In the genomic region with DNA sequence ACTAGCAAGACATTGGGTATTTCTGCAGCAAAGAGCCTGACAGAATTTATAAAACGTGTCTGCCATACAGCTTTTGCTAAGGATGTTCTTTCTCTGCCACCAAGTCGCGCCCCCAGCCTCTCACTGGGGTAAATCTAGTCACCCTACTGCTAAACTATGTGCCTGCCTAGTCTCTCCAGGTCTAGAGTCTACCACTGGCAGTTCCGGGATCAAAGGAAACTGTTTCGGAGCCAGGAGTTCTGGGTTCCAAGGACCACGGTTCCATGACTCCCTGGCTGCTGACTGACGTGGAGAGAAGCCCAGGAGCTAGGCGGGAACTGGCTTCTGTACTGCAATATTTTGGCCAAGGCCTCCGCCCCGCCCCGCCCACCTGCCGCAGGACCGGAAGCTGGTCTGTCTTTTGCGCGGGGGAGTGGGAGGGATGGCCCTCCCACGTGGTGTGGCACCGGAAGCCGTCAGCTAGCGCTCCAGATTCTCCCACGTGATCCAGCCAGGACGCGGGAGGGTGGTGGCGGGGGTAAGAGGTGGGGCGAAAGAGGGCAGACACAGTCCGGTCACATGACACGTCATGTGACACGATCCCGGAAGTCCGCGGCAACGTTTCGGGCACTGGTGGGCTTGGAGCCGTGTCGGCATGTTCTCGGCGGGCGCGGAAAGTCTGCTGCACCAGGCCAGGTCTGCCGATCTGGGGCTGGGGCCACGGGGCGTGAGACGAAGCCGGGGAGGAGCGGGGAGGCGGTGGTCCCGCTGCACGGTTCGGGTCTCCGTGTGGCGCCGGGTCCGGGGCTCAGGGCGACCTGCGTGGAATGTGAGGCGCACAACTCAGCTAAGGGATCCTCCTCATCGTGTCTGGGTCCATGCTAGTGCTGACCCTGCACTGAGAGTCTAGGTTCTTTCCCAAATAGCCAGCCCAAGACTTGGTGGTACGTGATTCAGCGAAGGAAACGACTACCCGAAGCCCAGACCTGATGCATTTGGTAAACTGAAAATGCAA, we compare ENCODE assay signal across 8 mouse cellular contexts. TPM values are rescaled to one million over a fixed set of nuclear protein-coding genes. Genes with fewer than 3 reads are reported as not detected.
DNase-seq lines count a peak whose midpoint lies in the region; ATAC-seq and TF ChIP-seq lines count a peak whose summit lies in the region.

A gene (plus strand): TSS at position 484 of the 994 bp plus-strand sequence.

- H3K36me3 ChIP-seq in G1E (replicated peaks), result peaks cover 72% of the 10 kb centered on the region
- peaks cover 2% of the 10 kb centered on the region; the same call in 1 of the 2 replicates for H3K36me3 ChIP-seq in forebrain, embryonic 16.5 days (ENCODE audit: control insufficient read depth, insufficient read depth)
- peaks cover 7% of the 10 kb centered on the region; the same call in 1 of the 2 replicates for H3K36me3 ChIP-seq in lung, embryonic 15.5 days

- H3K4me2 ChIP-seq in forebrain, embryonic 16.5 days (ENCODE audit: low read length), result peak within 1 kb of the TSS; percentile 94
- peak within 1 kb of the TSS; percentile 82 for H3K4me2 ChIP-seq in lung, embryonic 15.5 days

- 1% methylated on average over 60 of the region's 60 CpGs for WGBS in forebrain, embryonic 16.5 days
- WGBS in lung, embryonic 15.5 days, result 1% methylated on average over 60 of the region's 60 CpGs

- H3K9me3 ChIP-seq in G1E (replicated peaks), result peaks cover 6% of the 10 kb centered on the region
- no peaks in the 10 kb centered on the region for H3K9me3 ChIP-seq in forebrain, embryonic 16.5 days (ENCODE audit: control insufficient read depth, low read length)
- no peaks in the 10 kb centered on the region for H3K9me3 ChIP-seq in lung, embryonic 15.5 days

- peaks cover 37% of the 10 kb centered on the region for H3K4me1 ChIP-seq in G1E (ENCODE audit: insufficient read depth, low read depth, low read length)
- H3K4me1 ChIP-seq in forebrain, embryonic 16.5 days (replicated peaks; ENCODE audit: control insufficient read depth, insufficient read depth, low read length), result peaks cover 9% of the 10 kb centered on the region
- H3K4me1 ChIP-seq in lung, embryonic 15.5 days, result peaks cover 13% of the 10 kb centered on the region

- ATAC-seq in G1E (ENCODE audit: extremely low read depth, insufficient number of reproducible peaks, low FRiP score, poor library complexity, severe bottlenecking), result peak; percentile 96
- ATAC-seq in forebrain, embryonic 16.5 days, result peak; percentile 91
- peak; percentile 93 for ATAC-seq in lung, embryonic 15.5 days (ENCODE audit: borderline replicate concordance, extremely low read depth, low FRiP score, low TSS enrichment)

- peak within 1 kb of the TSS; percentile 96 for H3K4me3 ChIP-seq in G1E (ENCODE audit: low read depth, low read length)
- peak within 1 kb of the TSS; percentile 78 for H3K4me3 ChIP-seq in forebrain, embryonic 16.5 days (replicated peaks; ENCODE audit: low read length)
- peak within 1 kb of the TSS; percentile 78 for H3K4me3 ChIP-seq in lung, embryonic 15.5 days

- TF ChIP-seq CTCF in G1E (IDR thresholded peaks at IDR 0.05; ENCODE audit: low read depth, low read length), result no peak

- peak within 1 kb of the TSS; percentile 80 for H3K9ac ChIP-seq in forebrain, embryonic 16.5 days (replicated peaks; ENCODE audit: low read depth, low read length)
- H3K9ac ChIP-seq in lung, embryonic 15.5 days, result peak within 1 kb of the TSS; percentile 63

- H3K27me3 ChIP-seq in G1E (ENCODE audit: insufficient read depth, low read length), result no peaks in the 10 kb centered on the region
- H3K27me3 ChIP-seq in forebrain, embryonic 16.5 days (replicated peaks; ENCODE audit: control insufficient read depth, insufficient read depth, low read length), result no peaks in the 10 kb centered on the region
- no peaks in the 10 kb centered on the region for H3K27me3 ChIP-seq in lung, embryonic 15.5 days

- peak within 1 kb of the TSS; percentile 89 for H3K27ac ChIP-seq in forebrain, embryonic 16.5 days (ENCODE audit: low read length)
- peak within 1 kb of the TSS; percentile 90 for H3K27ac ChIP-seq in lung, embryonic 15.5 days

- intact Hi-C loops in heart, postnatal 36 days (cut with DNase I), result no loop called here

- DNase-seq in G1E (ENCODE audit: low spot score), result peak; percentile 98
- DNase-seq in cerebellum, adult 18-20 months, result peak; percentile 89 to 95
- peak; percentile 87 to 90 for DNase-seq in heart, postnatal 36 days
- DNase-seq in layer of hippocampus, adult 8-10 months (ENCODE audit: low spot score in 2 of 2), result peak; percentile 89 to 93
- peak; percentile 97 for DNase-seq in ovary, adult 18-20 months (ENCODE audit: low spot score)
- DNase-seq in thymus, postnatal 0 days (ENCODE audit: low spot score), result peak; percentile 97

RNA-seq across cellular contexts. Expression of the gene that starts here (rescaled TPM):
- total RNA-seq in G1E (2014; fragmentation: Nextera tagmentation) (14.1 and 14.6 TPM in 2 replicates), G1E (2017) (11.5 and 14.0 TPM in 2 replicates)
- polyA plus RNA-seq in G1E (2012), result 32.0 and 37.7 TPM in 2 replicates
- 14.8 and 16.9 TPM in 2 replicates for polyA plus RNA-seq in forebrain, embryonic 16.5 days (2015; fragmentation: Nextera tagmentation; extraction: Ambion mirVana)
- total RNA-seq in heart, postnatal 36 days (2021), result 1 to 10 TPM; 6.2 to 6.4 TPM
- 10 to 100 TPM; 22.8 to 30.2 (median 26.2) TPM for total RNA-seq in layer of hippocampus, adult 8-10 months (2022)
- 7.8 and 8.8 TPM in 2 replicates for polyA plus RNA-seq in lung, embryonic 15.5 days (2015; fragmentation: Nextera tagmentation; extraction: Ambion mirVana)
- 8.1 and 9.3 TPM in 2 replicates for polyA plus RNA-seq in thymus, postnatal 0 days (2015; fragmentation: Nextera tagmentation; extraction: Ambion mirVana)

Comparison
In these comparisons a context has a peak if more than half of its experiments do, and no peak if none do; other contexts are left out.
1. Peak in every context shown above with its lines: DNase-seq, ATAC-seq, H3K4me3 ChIP-seq and H3K27ac ChIP-seq.